Mouse (Mus musculus) embryonic facial prominence, embryonic 10.5 days (tissue): ENCODE data around the gene Mlycd. TPM values are rescaled to one million over a fixed set of nuclear protein-coding genes. Genes with fewer than 3 reads are reported as not detected.

ENCODE experiments used
- DNase-seq: peaks from one replicate; pipeline ENCODE4 v3.0.0-alpha.2; 2017; ENCODE audit warnings: low spot score
- H3K27ac ChIP-seq: fragments of 300-500 bp; sonication (generic); replicated peaks from 2 replicates; pipeline ENCODE4 v1.5.1; 2016; ENCODE audit warnings: mild to moderate bottlenecking
- H3K27me3 ChIP-seq: fragments of 300-500 bp; sonication (generic); replicated peaks from 2 replicates; pipeline ENCODE4 v1.6.1; 2016; ENCODE audit warnings: low read depth, mild to moderate bottlenecking; ENCODE audit not compliant: poor library complexity, severe bottlenecking
- H3K36me3 ChIP-seq: fragments of 300-500 bp; sonication (generic); replicated peaks from 2 replicates; pipeline ENCODE4 v1.6.1; 2016; ENCODE audit warnings: mild to moderate bottlenecking, moderate library complexity
- H3K4me1 ChIP-seq: fragments of 300-500 bp; sonication (generic); 2 replicates; pipeline ENCODE4 v1.6.1; 2016
- H3K4me3 ChIP-seq: fragments of 300-500 bp; sonication (generic); 2 replicates; pipeline ENCODE4 v1.5.1; 2016; ENCODE audit warnings: mild to moderate bottlenecking, moderate library complexity
- H3K9me3 ChIP-seq: fragments of 300-500 bp; sonication (generic); 2 replicates; pipeline ENCODE4 v1.6.1; 2016; ENCODE audit warnings: mild to moderate bottlenecking
- WGBS: fragments of 180-500 bp; shearing (Covaris S2); methylation state at CpG from one replicate; pipeline ENCODE4 v1.1.7; 2016; 5-methylcytosine and 5-hydroxymethylcytosine counted together
- polyA plus RNA-seq: library from polyadenylated mRNA; unstranded; fragments of >200 nt; fragmentation: Nextera tagmentation; extraction: Ambion mirVana; gene quantifications from 2 replicates; pipeline ENCODE4 v1.2.1, GENCODE M21; 2016

Mlycd gene
- polyA plus RNA-seq, 1 experiment from 2014 or later: 7.6 TPM

DNA sequence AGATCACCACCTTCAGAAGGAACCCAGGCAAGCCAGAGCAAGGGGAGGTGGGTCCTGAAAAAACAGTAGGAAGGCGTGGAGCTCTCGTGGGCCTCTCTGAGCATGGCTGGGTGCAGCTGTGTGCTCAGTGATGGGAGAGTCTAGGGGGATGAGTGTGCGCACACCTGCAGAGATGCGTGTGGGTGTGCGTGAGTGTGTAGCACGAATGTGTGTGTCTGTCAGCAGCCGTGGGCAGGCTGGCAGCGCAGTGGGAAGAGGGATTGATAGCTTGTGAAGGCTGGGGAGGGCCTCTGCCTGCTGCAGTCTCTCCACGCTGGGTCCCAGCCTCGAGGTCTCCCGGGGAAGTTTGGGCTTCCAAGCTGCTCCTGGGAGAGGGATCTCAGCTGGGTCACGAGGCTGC, 54.9 kb downstream of the Mlycd start:
- H3K4me3 ChIP-seq: no peak overlapping the region
- no peak for DNase-seq
- no peaks in the 10 kb centered on the region for H3K9me3 ChIP-seq
- WGBS: 71% methylated on average over 12 of the region's 12 CpGs
- H3K36me3 ChIP-seq: no peaks in the 10 kb centered on the region; the same call in 1 of the 2 replicates
- no peak overlapping the region for H3K27ac ChIP-seq
- H3K27me3 ChIP-seq: peaks cover 50% of the 10 kb centered on the region
- H3K4me1 ChIP-seq: peaks cover 32% of the 10 kb centered on the region

DNA sequence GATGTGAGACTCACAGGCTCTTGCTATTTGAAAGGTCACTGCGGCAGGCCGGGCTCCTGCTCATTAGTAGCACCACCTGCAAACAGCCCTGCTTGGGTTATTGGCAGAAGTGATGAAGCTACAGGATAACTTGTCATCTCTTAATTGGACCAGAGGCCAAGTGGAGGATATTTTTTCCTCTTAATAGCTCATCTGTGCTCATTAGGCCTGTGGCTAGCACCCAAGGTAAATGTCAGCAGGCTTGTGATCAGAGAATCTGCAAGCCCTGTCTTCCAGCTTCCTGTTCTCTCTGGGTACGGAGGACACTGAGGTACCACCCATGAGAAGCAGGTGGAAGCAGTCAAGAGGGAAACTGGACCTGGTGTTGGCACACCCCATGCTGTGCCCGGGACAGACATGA, 56.5 kb downstream of the Mlycd start:
- no peaks in the 10 kb centered on the region for H3K9me3 ChIP-seq
- WGBS: 87% methylated on average over 4 of the region's 4 CpGs

DNA sequence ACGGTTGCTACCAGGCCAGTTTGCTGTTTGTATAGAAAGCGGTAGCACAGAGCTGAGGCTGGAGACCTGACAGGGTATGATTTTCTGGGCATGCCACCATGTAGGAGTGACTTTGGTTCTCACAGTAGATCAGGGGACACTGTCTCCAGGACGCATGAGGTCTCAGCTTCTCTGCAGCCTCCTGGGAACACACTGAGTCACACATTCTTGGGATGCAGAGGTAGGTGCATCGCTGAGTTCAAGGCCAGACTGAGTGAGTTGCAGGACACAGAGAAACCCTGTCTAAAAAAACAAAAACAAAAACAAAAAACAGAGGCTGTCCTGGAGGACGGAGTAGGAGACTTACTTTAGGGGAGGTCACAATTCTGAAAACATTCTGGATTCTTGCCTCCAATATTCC, 58.2 kb downstream of the Mlycd start:
- Histone ChIP-seq H3K9me3 (no peaks in the 10 kb centered on the region), H3K27me3 (peaks cover 24% of the 10 kb centered on the region), H3K27ac (no peak overlapping the region), H3K36me3 (no peaks in the 10 kb centered on the region; the same call in 1 of the 2 replicates), H3K4me3 (no peak overlapping the region), H3K4me1 (peaks cover 15% of the 10 kb centered on the region)
- WGBS: 86% methylated on average over 5 of the region's 5 CpGs
- no peak for DNase-seq

More for the DNA sequence above, 56.5 kb downstream of the Mlycd start:
- H3K27me3 ChIP-seq: peaks cover 35% of the 10 kb centered on the region
- H3K36me3 ChIP-seq: no peaks in the 10 kb centered on the region; the same call in 1 of the 2 replicates
- peaks cover 29% of the 10 kb centered on the region for H3K4me1 ChIP-seq
- H3K27ac ChIP-seq: no peak overlapping the region
- no peak overlapping the region for H3K4me3 ChIP-seq
- DNase-seq: no peak

DNA sequence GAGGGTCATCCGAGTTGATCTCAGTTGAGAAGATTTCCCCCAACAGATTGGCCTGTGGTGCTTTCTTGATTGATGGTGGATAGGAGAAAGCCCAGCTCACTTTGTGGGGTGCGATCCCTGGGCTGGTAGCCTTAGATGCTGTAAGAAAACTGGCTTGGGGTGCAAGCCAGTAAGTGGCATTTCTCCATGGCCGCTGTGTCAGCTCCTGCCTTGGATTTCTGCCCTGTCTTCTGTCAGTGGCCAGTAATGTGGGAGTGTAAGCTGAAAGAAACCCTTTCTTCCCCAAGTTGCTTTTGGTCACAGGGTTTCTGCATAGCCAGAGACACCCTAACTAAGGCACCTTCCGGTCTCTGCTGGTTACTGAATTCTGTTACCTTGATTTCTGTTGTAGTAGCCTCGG, 61.4 kb downstream of the Mlycd start:
- Histone ChIP-seq H3K27me3 (no peaks in the 10 kb centered on the region), H3K27ac (no peak overlapping the region), H3K4me3 (no peak overlapping the region), H3K4me1 (peaks cover 10% of the 10 kb centered on the region; the same call in 1 of the 2 replicates), H3K36me3 (no peaks in the 10 kb centered on the region; the same call in 1 of the 2 replicates), H3K9me3 (no peaks in the 10 kb centered on the region)
- no peak for DNase-seq
- WGBS: 89% methylated on average over 5 of the region's 5 CpGs

DNA sequence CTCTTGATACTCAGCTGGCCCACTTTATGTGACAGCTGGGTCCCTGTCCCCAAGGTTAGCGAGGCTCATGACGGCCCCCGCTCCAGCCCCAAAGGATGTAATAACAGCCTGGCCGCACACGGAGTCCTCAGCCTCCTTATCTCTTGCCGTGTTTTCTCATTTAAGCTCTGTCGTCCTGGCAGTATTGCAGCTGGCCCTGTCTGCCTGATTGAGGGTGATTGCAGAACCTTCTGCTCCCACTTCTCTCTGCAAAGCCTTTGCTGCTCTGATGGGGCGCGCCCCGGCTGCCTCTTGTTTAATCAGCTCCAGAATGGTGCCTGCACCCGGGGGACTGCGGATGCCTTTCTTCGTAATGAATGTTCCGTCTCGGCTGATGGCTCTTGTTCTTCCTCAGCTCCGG, 65.0 kb downstream of the Mlycd start:
- WGBS: 72% methylated on average over 16 of the region's 16 CpGs
- no peak overlapping the region for H3K4me3 ChIP-seq
- H3K27ac ChIP-seq: no peak overlapping the region
- H3K27me3 ChIP-seq: peaks cover 13% of the 10 kb centered on the region
- no peaks in the 10 kb centered on the region for H3K9me3 ChIP-seq
- H3K4me1 ChIP-seq: peaks cover 16% of the 10 kb centered on the region
- no peak for DNase-seq
- H3K36me3 ChIP-seq: no peaks in the 10 kb centered on the region

Other genes starting within 250 kb of the Mlycd start
- gene Hsbp1, start 50.4 kb upstream of the Mlycd start, polyA plus RNA-seq: 238 and 249 TPM in 2 replicates
- gene Osgin1, start 39.2 kb downstream of the Mlycd start, polyA plus RNA-seq: 0.43 and 0.47 TPM in 2 replicates
- gene Necab2, start 51.8 kb downstream of the Mlycd start, polyA plus RNA-seq: 8.8 and 9.4 TPM in 2 replicates
- gene Slc38a8, start 106.8 kb downstream of the Mlycd start, polyA plus RNA-seq: 1.9 and 2.1 TPM in 2 replicates
- 120 and 121 TPM in 2 replicates for gene Mbtps1, start 163.9 kb downstream of the Mlycd start, polyA plus RNA-seq
- 42.0 and 43.5 TPM in 2 replicates for gene Hsdl1, start 180.3 kb downstream of the Mlycd start, polyA plus RNA-seq
- 0.11 and 0.15 TPM in 2 replicates for gene Dnaaf1, start 180.4 kb downstream of the Mlycd start, polyA plus RNA-seq
- 15.7 and 17.8 TPM in 2 replicates for gene Taf1c, start 210.3 kb downstream of the Mlycd start, polyA plus RNA-seq
- gene Adad2, start 217.9 kb downstream of the Mlycd start, polyA plus RNA-seq: 0.27 TPM in 1 of 2 replicates, not detected in the other
- gene Kcng4, start 240.8 kb downstream of the Mlycd start, polyA plus RNA-seq: 0.22 and 0.47 TPM in 2 replicates